Mouse (Mus musculus): ENCODE results near the gene Gata2.

- TF ChIP-seq CTCF (IDR thresholded peaks at IDR 0.05; ENCODE audit: low read depth) = no peak
- TF ChIP-seq EP300 (optimal IDR thresholded peaks at IDR 0.05) = no peak
Observed at GRCm38 (mm10) chr6:88147411-88148003, 46.2 kb upstream of the Gata2 start.

Measured in stomach, postnatal 0 days (tissue).